Mouse (Mus musculus): ENCODE measurements at regions not wholly inside any gene's neighbourhood (a gene's known extent, or its start where the extent isn't known, plus 50 kb on each side); places are given as distances from the start of the nearest gene placed in this dataset.

GRCm38 (mm10) chr3:50761766-50762165 is 318.4 kb upstream of the Slc7a11 start:
- DNase-seq (ENCODE audit: low spot score in 2 of 2), result no peak

GRCm38 (mm10) chr3:50758106-50758505 is 314.7 kb upstream of the Slc7a11 start:
- DNase-seq (ENCODE audit: low spot score in 2 of 2), result no peak

GRCm38 (mm10) chr3:50737173-50737572 is 293.8 kb upstream of the Slc7a11 start:
- no peak for DNase-seq (ENCODE audit: low spot score in 2 of 2)

GRCm38 (mm10) chr3:50719035-50719434 is 275.6 kb upstream of the Slc7a11 start:
- no peak for DNase-seq (ENCODE audit: low spot score in 2 of 2)

- DNase-seq (ENCODE audit: low spot score in 2 of 2), result no peak
These were observed 270.0 kb upstream of the Slc7a11 start for GRCm38 (mm10) chr3:50713463-50713862.

- DNase-seq (ENCODE audit: low spot score in 2 of 2), result no peak
These were observed 266.1 kb upstream of the Slc7a11 start for GRCm38 (mm10) chr3:50709415-50709989.

- no peak for DNase-seq (ENCODE audit: low spot score in 2 of 2)
These were observed 263.3 kb upstream of the Slc7a11 start for GRCm38 (mm10) chr3:50706707-50707106.

- DNase-seq (ENCODE audit: low spot score in 2 of 2), result no peak
These were observed 251.7 kb upstream of the Slc7a11 start for GRCm38 (mm10) chr3:50694904-50695680.

- peak; percentile 8 to 44 for DNase-seq (ENCODE audit: low spot score in 2 of 2)
These were observed 251.1 kb upstream of the Slc7a11 start for GRCm38 (mm10) chr3:50694497-50694896.

GRCm38 (mm10) chr3:50692306-50692705 is 248.9 kb upstream of the Slc7a11 start:
- no peak for DNase-seq (ENCODE audit: low spot score in 2 of 2)

GRCm38 (mm10) chr3:50690750-50691149 is 247.3 kb upstream of the Slc7a11 start:
- DNase-seq (ENCODE audit: low spot score in 2 of 2), result no peak

- no peak for DNase-seq (ENCODE audit: low spot score in 2 of 2)
These were observed 246.0 kb upstream of the Slc7a11 start for GRCm38 (mm10) chr3:50689375-50689774.

- no peak for DNase-seq (ENCODE audit: low spot score in 2 of 2)
These were observed 244.3 kb upstream of the Slc7a11 start for GRCm38 (mm10) chr3:50687755-50688154.

GRCm38 (mm10) chr3:50678611-50678988 is 235.2 kb upstream of the Slc7a11 start:
- DNase-seq (ENCODE audit: low spot score in 2 of 2), result no peak

- no peak for DNase-seq (ENCODE audit: low spot score in 2 of 2)
These were observed 234.7 kb upstream of the Slc7a11 start for GRCm38 (mm10) chr3:50677953-50678610.

GRCm38 (mm10) chr3:50675769-50676168 is 232.4 kb upstream of the Slc7a11 start:
- no peak for DNase-seq (ENCODE audit: low spot score in 2 of 2)

GRCm38 (mm10) chr3:50674860-50675566 is 231.6 kb upstream of the Slc7a11 start:
- no peak for DNase-seq (ENCODE audit: low spot score in 2 of 2)

GRCm38 (mm10) chr3:50665316-50665715 is 221.9 kb upstream of the Slc7a11 start:
- no peak for DNase-seq (ENCODE audit: low spot score in 2 of 2)

- no peak for DNase-seq (ENCODE audit: low spot score in 2 of 2)
These were observed 217.6 kb upstream of the Slc7a11 start for GRCm38 (mm10) chr3:50660966-50661365.

GRCm38 (mm10) chr3:50660566-50660965 is 217.2 kb upstream of the Slc7a11 start:
- DNase-seq (ENCODE audit: low spot score in 2 of 2), result no peak

GRCm38 (mm10) chr3:50657890-50658289 is 214.5 kb upstream of the Slc7a11 start:
- DNase-seq (ENCODE audit: low spot score in 2 of 2), result no peak

GRCm38 (mm10) chr3:50654441-50654840 is 211.0 kb upstream of the Slc7a11 start:
- no peak for DNase-seq (ENCODE audit: low spot score in 2 of 2)

Data from left cerebral cortex, adult 18-20 months (tissue).